ENCODE assay signal across 7 mouse cellular contexts in genomic region chr6:127446436-127446890, GRCm38 (mm10). TPM values are rescaled to one million over a fixed set of nuclear protein-coding genes. Genes with fewer than 3 reads are reported as not detected.
DNase-seq lines count a peak whose midpoint lies in the region.

Gene Parp11 (plus strand): TSS chr6:127446840.

- H3K36me3 ChIP-seq in megakaryocyte, embryonic 14.5 days (replicated peaks; ENCODE audit: low read length) = no peaks in the 10 kb centered on the region

- peaks cover 16% of the 10 kb centered on the region for H3K27me3 ChIP-seq in megakaryocyte, embryonic 14.5 days (replicated peaks)

- H3K9me3 ChIP-seq in megakaryocyte, embryonic 14.5 days = no peaks in the 10 kb centered on the region

- H3K4me1 ChIP-seq in megakaryocyte, embryonic 14.5 days = peaks cover 13% of the 10 kb centered on the region

- peak; percentile 49 for DNase-seq in ZHBTc4 (ENCODE audit: low read depth, low spot score)
- peak; percentile 53 to 65 for DNase-seq in cerebellum, postnatal 36 days
- peak; percentile 10 to 37 for DNase-seq in gastrocnemius, adult 8-10 months (ENCODE audit: low spot score in 2 of 2)
- DNase-seq in induced T-regulatory cell, adult 2 months (ENCODE audit: low read depth) = peak; percentile 91
- peak; percentile 31 to 71 for DNase-seq in left cerebral cortex, adult 8-10 months (ENCODE audit: low spot score in 2 of 2)
- peak; percentile 77 to 85 for DNase-seq in right cerebral cortex, postnatal 10 days (ENCODE audit: low spot score in 2 of 2)

- H3K4me3 ChIP-seq in megakaryocyte, embryonic 14.5 days (replicated peaks) = peak within 1 kb of the TSS; percentile 89

RNA-seq across cellular contexts. Expression of gene Parp11, which starts in this region (rescaled TPM):
- 1 to 10 TPM; 2.9 to 4.0 (median 3.9) TPM for total RNA-seq in gastrocnemius, adult 8-10 months (2022)
- total RNA-seq in left cerebral cortex, adult 8-10 months (2022) = 10 to 100 TPM; 26.2 to 39.0 (median 35.6) TPM
- polyA plus RNA-seq in megakaryocyte, embryonic 14.5 days (2012; ENCODE audit: insufficient read depth, low replicate concordance) = 2.5 TPM in 1 of 2 replicates, not detected in the other

Comparison
In these comparisons a context has a peak if more than half of its experiments do, and no peak if none do; other contexts are left out.
1. Peak in every context shown above with its lines: DNase-seq and H3K4me3 ChIP-seq.
2. RNA of gene Parp11 (total RNA-seq): 26.2 to 39.0 TPM in left cerebral cortex, adult 8-10 months; 2.9 to 4.0 TPM in gastrocnemius, adult 8-10 months; every median in the first group is over 4 times any median in the second.
3. DNase-seq: peak in every context shown above with its lines; median percentile 91 in induced T-regulatory cell, adult 2 months; 81 in right cerebral cortex, postnatal 10 days; 59 in cerebellum, postnatal 36 days; 51 in left cerebral cortex, adult 8-10 months; 49 in ZHBTc4; 24 in gastrocnemius, adult 8-10 months.